Mouse (Mus musculus) bone marrow, adult 2 months (tissue): ENCODE results near the gene Rel.

Experiments
- CTCF ChIP-seq: fragments of 200-500 bp; IDR thresholded peaks from 2 replicates; pipeline ENCODE4 v1.5.1; 2011; ENCODE audit warnings: low read length, control low read depth; ENCODE audit not compliant: control insufficient read depth, insufficient read depth
- POLR2A ChIP-seq: fragments of 200-500 bp; IDR thresholded peaks from 2 replicates; pipeline ENCODE4 v1.6.1; 2011; ENCODE audit warnings: low read depth, mild to moderate bottlenecking, control low read depth, low read length, borderline replicate concordance; ENCODE audit not compliant: control insufficient read depth

DNA sequence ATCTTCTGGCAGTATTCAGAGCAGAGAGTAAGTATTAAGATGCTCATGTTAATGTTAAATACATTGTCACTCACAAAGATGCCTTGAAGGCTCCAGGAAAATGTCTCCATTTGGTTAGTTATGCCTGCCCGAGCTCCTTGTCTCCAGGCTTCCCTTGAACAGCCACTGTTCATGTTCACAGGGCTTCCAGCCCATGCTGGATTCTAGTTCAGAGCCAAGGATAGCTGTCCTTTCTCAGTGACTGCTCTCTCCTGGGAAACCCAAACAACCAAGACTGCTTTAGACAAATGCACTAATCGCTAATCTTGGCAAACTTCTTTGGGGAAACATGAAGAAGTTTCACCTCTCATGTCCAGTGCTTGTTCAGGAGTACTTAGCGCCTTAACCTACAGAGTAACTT, 58.5 kb downstream of the Rel start:
- no peak for TF ChIP-seq CTCF
- TF ChIP-seq POLR2A, result no peak
